Mouse (Mus musculus) ES-E14 (cell line): ENCODE measurements around the gene Hnf1a. TPM values are rescaled to one million over a fixed set of nuclear protein-coding genes. Genes with fewer than 3 reads are reported as not detected.

Source experiments
- DNase-seq: peaks from one replicate; pipeline ENCODE4 v3.0.0-alpha.2; 2013; ENCODE audit warnings: low read depth, low spot score
- H3K27ac ChIP-seq: 2 replicates; pipeline ENCODE4 v1.5.1; 2012; ENCODE audit warnings: low read depth, mild to moderate bottlenecking, low read length, moderate library complexity, mixed read lengths; ENCODE audit not compliant: poor library complexity, insufficient read depth, severe bottlenecking
- H3K36me3 ChIP-seq: 2 replicates; pipeline ENCODE4 v1.6.1; 2012; ENCODE audit warnings: mild to moderate bottlenecking, low read length, moderate library complexity, mixed read lengths; ENCODE audit not compliant: control insufficient read depth, poor library complexity, insufficient read depth, severe bottlenecking
- H3K4me1 ChIP-seq, 2 experiments: fragments of 150-350 bp in 1 of 2; sonication (generic) in 1 of 2; 2 replicates each; pipeline ENCODE4 v1.6.1; 2012; ENCODE audit warnings: low read length in 2 of 2, mild to moderate bottlenecking in 1 of 2, mixed read lengths in 1 of 2; ENCODE audit not compliant: control insufficient read depth in 2 of 2, insufficient read depth in 2 of 2, poor library complexity in 1 of 2
- H3K4me3 ChIP-seq, 2 experiments: fragments of 150-350 bp in 1 of 2; sonication (generic) in 1 of 2; 2 replicates each; pipeline ENCODE4 v1.5.1; 2012; ENCODE audit warnings: low read length in 2 of 2, low read depth in 1 of 2, mild to moderate bottlenecking in 1 of 2, mixed read lengths in 1 of 2; ENCODE audit not compliant: insufficient read depth in 1 of 2, poor library complexity in 1 of 2, severe bottlenecking in 1 of 2
- H3K9ac ChIP-seq: 2 replicates; pipeline ENCODE4 v1.6.1; 2012; ENCODE audit warnings: low read depth, mild to moderate bottlenecking, low read length, mixed read lengths; ENCODE audit not compliant: poor library complexity, insufficient read depth, severe bottlenecking
- H3K9me3 ChIP-seq: fragments of 150-350 bp; sonication (generic); 2 replicates; pipeline ENCODE4 v1.6.1; 2012; ENCODE audit warnings: low read depth, mild to moderate bottlenecking, low read length; ENCODE audit not compliant: control insufficient read depth, insufficient read depth
- CHD2 ChIP-seq: IDR thresholded peaks from 2 replicates; pipeline ENCODE4 v1.6.1; 2014; ENCODE audit warnings: mild to moderate bottlenecking, low read depth, low read length, inconsistent platforms
- HCFC1 ChIP-seq: IDR thresholded peaks from 2 replicates; pipeline ENCODE4 v1.6.1; 2012; ENCODE audit warnings: low read length, inconsistent platforms, borderline replicate concordance; ENCODE audit not compliant: insufficient read depth
- MAFK ChIP-seq: IDR thresholded peaks from 2 replicates; pipeline ENCODE4 v1.6.1; 2014; ENCODE audit warnings: mild to moderate bottlenecking, low read depth, low read length, inconsistent platforms; ENCODE audit not compliant: insufficient read depth
- ZC3H11A ChIP-seq: IDR thresholded peaks from 2 replicates; pipeline ENCODE4 v1.6.1; 2012; ENCODE audit warnings: low read depth, mild to moderate bottlenecking, inconsistent platforms, low read length, borderline replicate concordance
- ZNF384 ChIP-seq: IDR thresholded peaks from 2 replicates; pipeline ENCODE4 v1.6.1; 2012; ENCODE audit warnings: low read depth, low read length, inconsistent platforms
- in situ Hi-C, 2 experiments: fragments of 600-800 bp; cut with MboI; formaldehyde crosslinking; loops; one replicate each; pipeline ENCODE4 v1.15.1; 2025; ENCODE audit warnings: low sequenced_read_pairs in 2 of 2, inconsistent platforms in 1 of 2; ENCODE audit not compliant: unreplicated experiment in 2 of 2
- total RNA-seq: library from RNA; depleted of rRNA; stranded (reverse); fragments of 300-350 nt; gene quantifications from 2 replicates; pipeline ENCODE4 v1.2.3, GENCODE M21; 2012

The Hnf1a gene
- total RNA-seq, 1 experiment: 2.0 TPM

- in situ Hi-C loops: loop anchor here in 1 of 2 experiments (10.0 kb wide), 1 partner anchor 126 kb away; no protein-coding TSS in a partner anchor
- DNase-seq: peak; percentile 63
- no peaks in the 10 kb centered on the region for H3K9me3 ChIP-seq
- peak overlapping the region; percentile 32; the same call in 1 of the 2 replicates for H3K9ac ChIP-seq
- no peaks in the 10 kb centered on the region for H3K36me3 ChIP-seq
- H3K4me1 ChIP-seq: peaks cover 0 to 10% of the 10 kb centered on the region in 2 experiments; a peak in 1 of 4 replicates
- no peak overlapping the region for H3K27ac ChIP-seq
- peak overlapping the region; percentile 63 to 68; a peak in 3 of 4 replicates for H3K4me3 ChIP-seq
- TF ChIP-seq ZC3H11A (no peak), HCFC1 (no peak), MAFK (no peak)
Measured at GRCm38 (mm10) chr5:114978888-114979249, 8.0 kb upstream of the Hnf1a start.

GRCm38 (mm10) chr5:114978473-114978872 is 7.6 kb upstream of the Hnf1a start:
- Histone ChIP-seq H3K9ac (no peak overlapping the region), H3K9me3 (no peaks in the 10 kb centered on the region)

GRCm38 (mm10) chr5:114976935-114977334 is 6.0 kb upstream of the Hnf1a start:
- in situ Hi-C loops: loop anchor here in 1 of 2 experiments (10.0 kb wide), 1 partner anchor 128 kb away; no protein-coding TSS in a partner anchor
- no peak overlapping the region for H3K9ac ChIP-seq
- DNase-seq: no peak
- peaks cover 0 to 13% of the 10 kb centered on the region in 2 experiments; a peak in 1 of 4 replicates for H3K4me1 ChIP-seq
- no peak overlapping the region for H3K27ac ChIP-seq
- H3K36me3 ChIP-seq: no peaks in the 10 kb centered on the region
- H3K9me3 ChIP-seq: no peaks in the 10 kb centered on the region
- TF ChIP-seq HCFC1: no peak
- TF ChIP-seq MAFK: no peak
- no peak for TF ChIP-seq ZNF384
- no peak for TF ChIP-seq CHD2
- TF ChIP-seq ZC3H11A: no peak
- H3K4me3 ChIP-seq: no peak overlapping the region

More at GRCm38 (mm10) chr5:114978473-114978872, 7.6 kb upstream of the Hnf1a start:
- no peak overlapping the region for H3K27ac ChIP-seq
- TF ChIP-seq ZNF384 (no peak), CHD2 (no peak), HCFC1 (no peak), MAFK (no peak), ZC3H11A (no peak)
- in situ Hi-C loops: loop anchor here in 1 of 2 experiments (10.0 kb wide), 1 partner anchor 126 kb away; no protein-coding TSS in a partner anchor
- no peak for DNase-seq
- H3K36me3 ChIP-seq: no peaks in the 10 kb centered on the region
- no peak overlapping the region for H3K4me3 ChIP-seq
- peaks cover 0 to 10% of the 10 kb centered on the region in 2 experiments; a peak in 1 of 4 replicates for H3K4me1 ChIP-seq

- no peak for TF ChIP-seq CHD2
- no peak for TF ChIP-seq ZC3H11A
- no peak for TF ChIP-seq HCFC1
- TF ChIP-seq ZNF384: no peak
- TF ChIP-seq MAFK: no peak
- in situ Hi-C loops: loop anchor here in 1 of 2 experiments (10.0 kb wide), 1 partner anchor 132 kb away; no protein-coding TSS in a partner anchor
- Histone ChIP-seq H3K9me3 (no peaks in the 10 kb centered on the region), H3K4me3 (peak overlapping the region in 1 of 2 experiments; percentile 32; a peak in 2 of 4 replicates), H3K27ac (no peak overlapping the region), H3K9ac (no peak overlapping the region), H3K4me1 (peaks cover 0 to 16% of the 10 kb centered on the region in 2 experiments; a peak in 2 of 4 replicates), H3K36me3 (no peaks in the 10 kb centered on the region)
- no peak for DNase-seq
Measured at GRCm38 (mm10) chr5:114973131-114973530, 2.2 kb upstream of the Hnf1a start.
